Mouse (Mus musculus): ENCODE measurements at regions not wholly inside any gene's neighbourhood (a gene's known extent, or its start where the extent isn't known, plus 50 kb on each side); places are given as distances from the start of the nearest gene placed in this dataset.

GRCm38 (mm10) chr12:35641741-35642140 lies 106.9 kb upstream of the Ahr start:
- DNase-seq (ENCODE audit: low spot score in 2 of 2) = no peak

- DNase-seq (ENCODE audit: low spot score in 2 of 2) = no peak
Observed at GRCm38 (mm10) chr12:35640911-35641345, 106.1 kb upstream of the Ahr start.

- DNase-seq (ENCODE audit: low spot score in 2 of 2) = no peak
Observed at GRCm38 (mm10) chr12:35623484-35623883, 88.6 kb upstream of the Ahr start.

- no peak for DNase-seq (ENCODE audit: low spot score in 2 of 2)
Observed at GRCm38 (mm10) chr12:35614885-35615284, 80.0 kb upstream of the Ahr start.

GRCm38 (mm10) chr12:35607652-35608051 lies 72.8 kb upstream of the Ahr start:
- DNase-seq (ENCODE audit: low spot score in 2 of 2) = no peak

GRCm38 (mm10) chr12:35603742-35604141 lies 68.9 kb upstream of the Ahr start:
- no peak for DNase-seq (ENCODE audit: low spot score in 2 of 2)

- no peak for DNase-seq (ENCODE audit: low spot score in 2 of 2)
Observed at GRCm38 (mm10) chr12:35602589-35602988, 67.8 kb upstream of the Ahr start.

GRCm38 (mm10) chr12:35598298-35598697 lies 63.5 kb upstream of the Ahr start:
- no peak for DNase-seq (ENCODE audit: low spot score in 2 of 2)

- no peak for DNase-seq (ENCODE audit: low spot score in 2 of 2)
Observed at GRCm38 (mm10) chr12:35592866-35593265, 58.0 kb upstream of the Ahr start.
